Mouse (Mus musculus): ENCODE measurements around the gene Pirt. TPM values are rescaled to one million over a fixed set of nuclear protein-coding genes. Genes with fewer than 3 reads are reported as not detected.

Pirt gene
- polyA plus RNA-seq, 1 experiment from 2014 or later, result 17.2 TPM

GRCm38 (mm10) chr11:66956303-66956702 lies 44.5 kb downstream of the Pirt start, which contains the start of gene Tmem238l:
Gene Tmem238l (plus strand): TSS chr11:66956638.
- H3K4me2 ChIP-seq, result no peak within 1 kb of the TSS
- 84% methylated on average over 9 of the region's 9 CpGs for WGBS
- no peak within 1 kb of the TSS for H3K27ac ChIP-seq (replicated peaks)
- no peaks in the 10 kb centered on the region for H3K4me1 ChIP-seq
- H3K9me3 ChIP-seq (replicated peaks), result no peaks in the 10 kb centered on the region
- no peak within 1 kb of the TSS for H3K4me3 ChIP-seq (replicated peaks)
- no peak for ATAC-seq (ENCODE audit: low FRiP score)
- no peaks in the 10 kb centered on the region for H3K36me3 ChIP-seq
- no peak within 1 kb of the TSS for H3K9ac ChIP-seq (replicated peaks)
- H3K27me3 ChIP-seq (replicated peaks), result no peaks in the 10 kb centered on the region

- 88% methylated on average over 1 of the region's 1 CpGs for WGBS
Observed at GRCm38 (mm10) chr11:66960797-66961196, 49.0 kb downstream of the Pirt start.

GRCm38 (mm10) chr11:66961447-66962176 lies 49.8 kb downstream of the Pirt start:
- no peaks in the 10 kb centered on the region for H3K27me3 ChIP-seq (replicated peaks)
- no peak overlapping the region for H3K4me3 ChIP-seq (replicated peaks)
- no peaks in the 10 kb centered on the region for H3K36me3 ChIP-seq
- H3K27ac ChIP-seq (replicated peaks), result no peak overlapping the region
- no peak overlapping the region for H3K4me2 ChIP-seq
- no peak for ATAC-seq (ENCODE audit: low FRiP score)
- 86% methylated on average over 12 of the region's 12 CpGs for WGBS
- no peaks in the 10 kb centered on the region for H3K4me1 ChIP-seq
- no peaks in the 10 kb centered on the region for H3K9me3 ChIP-seq (replicated peaks)
- H3K9ac ChIP-seq (replicated peaks), result no peak overlapping the region

More at GRCm38 (mm10) chr11:66960797-66961196, 49.0 kb downstream of the Pirt start:
- H3K4me2 ChIP-seq, result no peak overlapping the region
- no peaks in the 10 kb centered on the region for H3K9me3 ChIP-seq (replicated peaks)
- H3K9ac ChIP-seq (replicated peaks), result no peak overlapping the region
- H3K4me3 ChIP-seq (replicated peaks), result no peak overlapping the region
- no peaks in the 10 kb centered on the region for H3K36me3 ChIP-seq
- no peak for ATAC-seq (ENCODE audit: low FRiP score)
- no peaks in the 10 kb centered on the region for H3K27me3 ChIP-seq (replicated peaks)
- no peak overlapping the region for H3K27ac ChIP-seq (replicated peaks)
- H3K4me1 ChIP-seq, result no peaks in the 10 kb centered on the region

GRCm38 (mm10) chr11:66963462-66963861 lies 51.7 kb downstream of the Pirt start:
- Histone ChIP-seq H3K4me2 (no peak overlapping the region), H3K4me3 (replicated peaks) (no peak overlapping the region), H3K27me3 (replicated peaks) (no peaks in the 10 kb centered on the region), H3K9me3 (replicated peaks) (no peaks in the 10 kb centered on the region), H3K9ac (replicated peaks) (no peak overlapping the region), H3K4me1 (no peaks in the 10 kb centered on the region), H3K36me3 (no peaks in the 10 kb centered on the region), H3K27ac (replicated peaks) (no peak overlapping the region)
- 87% methylated on average over 1 of the region's 1 CpGs for WGBS
- ATAC-seq (ENCODE audit: low FRiP score), result no peak

GRCm38 (mm10) chr11:66966500-66967116 lies 54.8 kb downstream of the Pirt start:
- H3K4me1 ChIP-seq, result no peaks in the 10 kb centered on the region
- H3K9ac ChIP-seq (replicated peaks), result no peak overlapping the region
- H3K27ac ChIP-seq (replicated peaks), result no peak overlapping the region
- H3K36me3 ChIP-seq, result no peaks in the 10 kb centered on the region
- 27% methylated on average over 7 of the region's 7 CpGs for WGBS
- no peaks in the 10 kb centered on the region for H3K27me3 ChIP-seq (replicated peaks)
- H3K4me2 ChIP-seq, result no peak overlapping the region
- no peaks in the 10 kb centered on the region for H3K9me3 ChIP-seq (replicated peaks)
- no peak overlapping the region for H3K4me3 ChIP-seq (replicated peaks)
- ATAC-seq (ENCODE audit: low FRiP score), result no peak

- ATAC-seq (ENCODE audit: low FRiP score), result no peak
- H3K4me2 ChIP-seq, result no peak overlapping the region
- H3K9ac ChIP-seq (replicated peaks), result no peak overlapping the region
- H3K36me3 ChIP-seq, result no peaks in the 10 kb centered on the region
- no peaks in the 10 kb centered on the region for H3K9me3 ChIP-seq (replicated peaks)
- WGBS, result 94% methylated on average over 1 of the region's 1 CpGs
- no peaks in the 10 kb centered on the region for H3K4me1 ChIP-seq
- no peak overlapping the region for H3K27ac ChIP-seq (replicated peaks)
- H3K27me3 ChIP-seq (replicated peaks), result no peaks in the 10 kb centered on the region
- no peak overlapping the region for H3K4me3 ChIP-seq (replicated peaks)
Observed at GRCm38 (mm10) chr11:66968575-66968974, 56.8 kb downstream of the Pirt start.

- no peak overlapping the region for H3K4me3 ChIP-seq (replicated peaks)
- no peaks in the 10 kb centered on the region for H3K27me3 ChIP-seq (replicated peaks)
- no peak for ATAC-seq (ENCODE audit: low FRiP score)
- no peaks in the 10 kb centered on the region for H3K36me3 ChIP-seq
- no peak overlapping the region for H3K27ac ChIP-seq (replicated peaks)
- H3K9me3 ChIP-seq (replicated peaks), result peaks cover 7% of the 10 kb centered on the region; the same call in 1 of the 2 replicates
- no peaks in the 10 kb centered on the region for H3K4me1 ChIP-seq
- no peak overlapping the region for H3K9ac ChIP-seq (replicated peaks)
- 79% methylated on average over 3 of the region's 3 CpGs for WGBS
- H3K4me2 ChIP-seq, result no peak overlapping the region
Observed at GRCm38 (mm10) chr11:66973507-66973906, 61.7 kb downstream of the Pirt start.

- H3K36me3 ChIP-seq, result no peaks in the 10 kb centered on the region
- no peak overlapping the region for H3K4me2 ChIP-seq
- peaks cover 7% of the 10 kb centered on the region; the same call in 1 of the 2 replicates for H3K9me3 ChIP-seq (replicated peaks)
- no peak overlapping the region for H3K9ac ChIP-seq (replicated peaks)
- no peaks in the 10 kb centered on the region for H3K4me1 ChIP-seq
- H3K4me3 ChIP-seq (replicated peaks), result no peak overlapping the region
- no peak for ATAC-seq (ENCODE audit: low FRiP score)
- H3K27me3 ChIP-seq (replicated peaks), result no peaks in the 10 kb centered on the region
- 93% methylated on average over 7 of the region's 7 CpGs for WGBS
- H3K27ac ChIP-seq (replicated peaks), result no peak overlapping the region
Observed at GRCm38 (mm10) chr11:66975606-66976330, 64.0 kb downstream of the Pirt start.

Other genes with a start within 250 kb of the Pirt start
- not detected in 2 replicates for gene Tmem238l, start 44.7 kb downstream of the Pirt start, polyA plus RNA-seq (2015; fragmentation: Nextera tagmentation; extraction: Ambion mirVana)
- gene Tmem220, start 113.2 kb downstream of the Pirt start, polyA plus RNA-seq (2015; fragmentation: Nextera tagmentation; extraction: Ambion mirVana), result 0.51 and 0.59 TPM in 2 replicates
- 31.5 and 31.7 TPM in 2 replicates for gene Adprm, start 140.6 kb downstream of the Pirt start, polyA plus RNA-seq (2015; fragmentation: Nextera tagmentation; extraction: Ambion mirVana)
- 12.3 and 12.7 TPM in 2 replicates for gene Sco1, start 140.7 kb downstream of the Pirt start, polyA plus RNA-seq (2015; fragmentation: Nextera tagmentation; extraction: Ambion mirVana)
- gene Myh3, start 166.3 kb downstream of the Pirt start, polyA plus RNA-seq (2015; fragmentation: Nextera tagmentation; extraction: Ambion mirVana), result 8.3 and 13.4 TPM in 2 replicates